Mouse (Mus musculus): Measurements from ENCODE around the gene Drd2.

DNA sequence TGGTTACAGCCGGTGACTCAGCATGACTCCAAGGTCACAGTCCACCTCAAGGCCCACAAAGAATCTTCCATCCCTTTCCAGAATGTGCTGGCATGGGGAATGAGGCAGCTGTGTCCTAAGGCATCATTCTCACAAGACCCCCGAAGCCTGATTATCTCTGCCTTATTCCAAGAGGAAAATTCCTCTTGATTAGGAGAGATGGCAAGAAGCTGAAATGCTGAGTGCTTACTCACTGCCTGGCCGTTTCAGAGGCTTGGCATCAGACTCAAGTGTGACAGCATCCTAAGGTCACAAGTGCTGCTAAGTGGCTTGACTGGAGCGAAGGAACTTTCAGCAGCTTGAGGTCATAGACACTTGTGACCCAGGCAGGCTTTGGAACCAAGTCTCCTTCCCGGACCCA, 70.2 kb downstream of the Drd2 start:
- no peak for TF ChIP-seq CTCF (IDR thresholded peaks at IDR 0.05; ENCODE audit: low read depth)
- no peak for TF ChIP-seq EP300 (optimal IDR thresholded peaks at IDR 0.05)

Data from stomach, postnatal 0 days (tissue).